Comparison of ENCODE assay signal across 20 mouse cellular contexts in genomic region chr6:58651038-58651437, GRCm38 (mm10).
"Had no signal": no experiment of that assay in that cellular context is flagged by ENCODE, and none has a peak within 500 bp of the region (broad histone marks: within the 10 kb centered on the region; RNA-seq: fewer than 3 reads in every experiment).

No protein-coding gene starts in this region.

- H3K27me3 ChIP-seq: limb, embryonic 13.5 days; midbrain, embryonic 13.5 days; neural tube, embryonic 12.5 days; neural tube, embryonic 15.5 days; stomach, embryonic 15.5 days had no signal

- H3K36me3 ChIP-seq: limb, embryonic 10.5 days; limb, embryonic 13.5 days; midbrain, embryonic 10.5 days; midbrain, embryonic 13.5 days; neural tube, embryonic 12.5 days; neural tube, embryonic 15.5 days; stomach, embryonic 15.5 days had no signal

- H3K9ac ChIP-seq: limb, embryonic 13.5 days; lung, embryonic 14.5 days; midbrain, embryonic 13.5 days; neural tube, embryonic 12.5 days; neural tube, embryonic 15.5 days; stomach, embryonic 15.5 days had no signal

- DNase-seq: kidney, adult 18-20 months; kidney, adult 9 months; kidney, postnatal 14 days; kidney, postnatal 4 days; layer of hippocampus, adult 9-11 months; lung, embryonic 14.5 days; right cerebral cortex, adult 18-20 months; right cerebral cortex, postnatal 25 days; spleen, adult 18-20 months; thymus, postnatal 25 days had no signal

- H3K27ac ChIP-seq: layer of hippocampus, adult 2 months; limb, embryonic 10.5 days; limb, embryonic 13.5 days; macrophage; midbrain, embryonic 10.5 days; midbrain, embryonic 13.5 days; neural tube, embryonic 12.5 days; neural tube, embryonic 15.5 days; stomach, embryonic 15.5 days had no signal

- H3K4me2 ChIP-seq: limb, embryonic 13.5 days; lung, embryonic 14.5 days; midbrain, embryonic 13.5 days; neural tube, embryonic 12.5 days; neural tube, embryonic 15.5 days; stomach, embryonic 15.5 days had no signal

- ATAC-seq: lung, postnatal 0 days; midbrain, embryonic 13.5 days had no signal

- H3K4me3 ChIP-seq: layer of hippocampus, adult 2 months; limb, embryonic 10.5 days; limb, embryonic 13.5 days; midbrain, embryonic 10.5 days; midbrain, embryonic 13.5 days; neural tube, embryonic 12.5 days; neural tube, embryonic 15.5 days; stomach, embryonic 15.5 days had no signal

- H3K4me1 ChIP-seq: limb, embryonic 10.5 days; limb, embryonic 13.5 days; midbrain, embryonic 10.5 days; midbrain, embryonic 13.5 days; neural tube, embryonic 12.5 days; neural tube, embryonic 15.5 days; stomach, embryonic 15.5 days had no signal

- H3K9me3 ChIP-seq: limb, embryonic 10.5 days; limb, embryonic 13.5 days; midbrain, embryonic 10.5 days; midbrain, embryonic 13.5 days; neural tube, embryonic 12.5 days; neural tube, embryonic 15.5 days; stomach, embryonic 15.5 days had no signal
